Mouse (Mus musculus) C2C12 (cell line): ENCODE results near the gene Sdhaf1. TPM values are rescaled to one million over a fixed set of nuclear protein-coding genes. Genes with fewer than 3 reads are reported as not detected.
A peak's percentile ranks its signal among the peaks of the same experiment; 100 is the strongest.

Source experiments
- H3K27me3 ChIP-seq: one replicate; pipeline ENCODE4 v1.6.1; 2011; ENCODE audit not compliant: control insufficient read depth, insufficient read depth, insufficient read length
- H3K36me3 ChIP-seq: one replicate; pipeline ENCODE4 v1.6.1; 2011; ENCODE audit not compliant: control insufficient read depth, insufficient read depth
- H3K4me3 ChIP-seq: one replicate; pipeline ENCODE4 v1.5.1; 2011; ENCODE audit warnings: mild to moderate bottlenecking, control low read depth; ENCODE audit not compliant: poor library complexity, insufficient read depth, severe bottlenecking
- H3K79me2 ChIP-seq: one replicate; pipeline ENCODE4 v1.6.1; 2011; ENCODE audit not compliant: control insufficient read depth, insufficient read depth
- H3K79me3 ChIP-seq: one replicate; pipeline ENCODE4 v1.6.1; 2011; ENCODE audit warnings: low read depth, control low read depth
- H3ac ChIP-seq: one replicate; pipeline ENCODE3; 2011; ENCODE audit warnings: low read depth; ENCODE audit not compliant: control insufficient read depth, insufficient read length
- CEBPB ChIP-seq: IDR thresholded peaks from one replicate; pipeline ENCODE4 v1.6.1; 2011; ENCODE audit warnings: low read depth, mild to moderate bottlenecking, control low read depth, moderate library complexity
- CTCF ChIP-seq: IDR thresholded peaks from one replicate; pipeline ENCODE4 v1.5.1; 2011; ENCODE audit not compliant: control insufficient read depth, insufficient read depth, insufficient read length
- FOSL1 ChIP-seq: IDR thresholded peaks from one replicate; pipeline ENCODE4 v1.8.0; 2011; ENCODE audit warnings: mild to moderate bottlenecking, low read length; ENCODE audit not compliant: poor library complexity, insufficient read depth, severe bottlenecking
- MAX ChIP-seq: IDR thresholded peaks from one replicate; pipeline ENCODE4 v1.6.1; 2011; ENCODE audit warnings: mild to moderate bottlenecking, control low read depth
- MYOD1 ChIP-seq: IDR thresholded peaks from one replicate; pipeline ENCODE4 v1.6.1; 2011; ENCODE audit warnings: low read depth; ENCODE audit not compliant: control insufficient read depth, insufficient read length
- MYOG ChIP-seq: IDR thresholded peaks from one replicate; pipeline ENCODE4 v1.6.1; 2011; ENCODE audit not compliant: control insufficient read depth, insufficient read length; ENCODE audit errors: extremely low read depth
- USF1 ChIP-seq: IDR thresholded peaks from one replicate; pipeline ENCODE4 v1.6.1; 2011; ENCODE audit warnings: low read depth, mild to moderate bottlenecking, control low read depth, moderate library complexity
- polyA plus RNA-seq: library from polyadenylated mRNA; unstranded; fragments of >200 nt; fragmentation: generic; extraction: Trizol; gene quantifications from one replicate; pipeline ENCODE4 v1.2.1, GENCODE M21; 2012; ENCODE audit warnings: missing spikeins

Sdhaf1 gene
- polyA plus RNA-seq, 1 experiment, result 9.9 TPM

GRCm38 (mm10) chr7:30322865-30323264, 830 bp downstream of the Sdhaf1 start:
- H3K27me3 ChIP-seq, result peaks cover 5% of the 10 kb centered on the region
- TF ChIP-seq CTCF (no peak), USF1 (no peak)

DNA sequence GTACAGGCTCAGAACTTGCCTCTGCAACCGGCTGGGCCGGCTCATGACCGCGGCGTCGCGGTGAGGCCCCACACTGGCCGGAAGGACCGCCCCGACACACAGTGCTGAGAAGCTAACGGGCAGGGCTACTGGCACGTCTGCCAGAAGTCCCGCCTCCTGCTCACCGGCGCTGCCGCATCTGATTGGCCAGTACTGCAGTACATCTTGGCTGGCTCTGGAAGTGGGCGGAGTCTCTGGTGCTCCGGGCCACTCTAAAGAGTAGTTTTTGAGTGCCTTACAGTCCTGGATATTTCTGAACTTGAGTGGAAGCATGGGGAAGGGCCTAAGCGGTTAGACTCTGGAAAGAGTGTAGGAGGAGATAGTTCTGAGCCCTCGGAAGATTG, 1.4 kb downstream of the Sdhaf1 start:
- Histone ChIP-seq H3K27me3 (peaks cover 4% of the 10 kb centered on the region), H3K79me2 (peaks cover 4% of the 10 kb centered on the region), H3K4me3 (peak overlapping the region; percentile 52), H3ac (peak overlapping the region; percentile 75), H3K79me3 (no peaks in the 10 kb centered on the region), H3K36me3 (no peaks in the 10 kb centered on the region)
- no peak for TF ChIP-seq USF1
- no peak for TF ChIP-seq CTCF
- TF ChIP-seq MYOD1, result no peak
- TF ChIP-seq CEBPB, result no peak
- TF ChIP-seq MAX, result no peak
- no peak for TF ChIP-seq FOSL1
- no peak for TF ChIP-seq MYOG

More at GRCm38 (mm10) chr7:30322865-30323264, 830 bp downstream of the Sdhaf1 start:
- Histone ChIP-seq H3K36me3 (no peaks in the 10 kb centered on the region), H3K4me3 (no peak overlapping the region), H3K79me2 (peaks cover 4% of the 10 kb centered on the region), H3K79me3 (no peaks in the 10 kb centered on the region), H3ac (no peak overlapping the region)

GRCm38 (mm10) chr7:30321539-30322284, 2.0 kb downstream of the Sdhaf1 start, which contains the start of gene E130208F15Rik:
Gene E130208F15Rik, plus strand, starts transcription at chr7:30321740.
- Histone ChIP-seq H3K36me3 (no peaks in the 10 kb centered on the region), H3K4me3 (peak within 1 kb of the TSS; percentile 52), H3ac (peak within 1 kb of the TSS; percentile 75), H3K27me3 (no peaks in the 10 kb centered on the region), H3K79me3 (no peaks in the 10 kb centered on the region), H3K79me2 (peaks cover 4% of the 10 kb centered on the region)
- no peak for TF ChIP-seq CTCF
- TF ChIP-seq FOSL1, result no peak
- no peak for TF ChIP-seq MYOG
- TF ChIP-seq CEBPB, result no peak
- TF ChIP-seq MYOD1, result no peak
- TF ChIP-seq USF1, result no peak
- no peak for TF ChIP-seq MAX

GRCm38 (mm10) chr7:30320946-30321345, 2.7 kb downstream of the Sdhaf1 start:
- H3ac ChIP-seq, result no peak overlapping the region
- no peak for TF ChIP-seq FOSL1
- TF ChIP-seq MYOD1, result no peak
- no peak for TF ChIP-seq USF1
- no peak for TF ChIP-seq MYOG
- TF ChIP-seq CEBPB, result no peak
- no peak for TF ChIP-seq MAX
- no peak for TF ChIP-seq CTCF
- H3K36me3 ChIP-seq, result no peaks in the 10 kb centered on the region
- H3K4me3 ChIP-seq, result no peak overlapping the region
- H3K79me3 ChIP-seq, result no peaks in the 10 kb centered on the region
- peaks cover 4% of the 10 kb centered on the region for H3K79me2 ChIP-seq
- H3K27me3 ChIP-seq, result no peaks in the 10 kb centered on the region

GRCm38 (mm10) chr7:30318142-30318541, 5.6 kb downstream of the Sdhaf1 start:
- no peaks in the 10 kb centered on the region for H3K36me3 ChIP-seq
- H3K4me3 ChIP-seq, result no peak overlapping the region
- no peak overlapping the region for H3ac ChIP-seq
- no peaks in the 10 kb centered on the region for H3K79me3 ChIP-seq
- TF ChIP-seq MYOG, result no peak
- peak; percentile 54 for TF ChIP-seq USF1
- no peaks in the 10 kb centered on the region for H3K27me3 ChIP-seq
- H3K79me2 ChIP-seq, result peaks cover 4% of the 10 kb centered on the region

GRCm38 (mm10) chr7:30315559-30316529, 7.9 kb downstream of the Sdhaf1 start:
- TF ChIP-seq USF1, result no peak
- TF ChIP-seq MYOD1, result no peak
- TF ChIP-seq CEBPB, result no peak
- no peak for TF ChIP-seq MYOG
- TF ChIP-seq MAX, result no peak
- TF ChIP-seq FOSL1, result no peak
- TF ChIP-seq CTCF, result no peak
- H3K36me3 ChIP-seq, result no peaks in the 10 kb centered on the region
- no peaks in the 10 kb centered on the region for H3K79me2 ChIP-seq
- H3K27me3 ChIP-seq, result no peaks in the 10 kb centered on the region
- H3K4me3 ChIP-seq, result no peak overlapping the region
- H3K79me3 ChIP-seq, result no peaks in the 10 kb centered on the region
- H3ac ChIP-seq, result no peak overlapping the region
